Mouse (Mus musculus): ENCODE results near the gene Gm20834. TPM values are rescaled to one million over a fixed set of nuclear protein-coding genes. Genes with fewer than 3 reads are reported as not detected.

The Gm20834 gene
- not detected in 2 replicates for polyA plus RNA-seq (2015; fragmentation: Nextera tagmentation; extraction: Ambion mirVana)

GRCm38 (mm10) chrY:10324489-10324888, at the start of gene Gm20834:
Gene Gm20834, minus strand, starts transcription at chrY:10324589.

Other genes with a start within 250 kb of the Gm20834 start
- gene Gm21310, start 177.4 kb downstream of the Gm20834 start, polyA plus RNA-seq (2015; fragmentation: Nextera tagmentation; extraction: Ambion mirVana), result not detected in 2 replicates
- not detected in 2 replicates for gene Gm28510, start 88.1 kb upstream of the Gm20834 start, polyA plus RNA-seq (2015; fragmentation: Nextera tagmentation; extraction: Ambion mirVana)
- gene Gm20737, start 211.5 kb upstream of the Gm20834 start, polyA plus RNA-seq (2015; fragmentation: Nextera tagmentation; extraction: Ambion mirVana), result not detected in 2 replicates
- gene Gm21775, start 228.9 kb upstream of the Gm20834 start, polyA plus RNA-seq (2015; fragmentation: Nextera tagmentation; extraction: Ambion mirVana), result not detected in 2 replicates